Mouse (Mus musculus) brain, embryonic 14.5 days (tissue): ENCODE data around the gene Nrbp1.

Experiments
- CTCF ChIP-seq: fragments of 200-500 bp; IDR thresholded peaks from 2 replicates; pipeline ENCODE4 v1.5.1; 2012; ENCODE audit warnings: inconsistent platforms, mild to moderate bottlenecking, moderate library complexity, borderline replicate concordance; ENCODE audit not compliant: insufficient read depth, insufficient read length; ENCODE audit errors: extremely low read depth
- POLR2A ChIP-seq: fragments of 200-500 bp; IDR thresholded peaks from 2 replicates; pipeline ENCODE4 v1.6.1; 2012; ENCODE audit warnings: mild to moderate bottlenecking, inconsistent platforms, borderline replicate concordance; ENCODE audit not compliant: poor library complexity, insufficient read depth, insufficient read length, severe bottlenecking; ENCODE audit errors: extremely low read depth

DNA sequence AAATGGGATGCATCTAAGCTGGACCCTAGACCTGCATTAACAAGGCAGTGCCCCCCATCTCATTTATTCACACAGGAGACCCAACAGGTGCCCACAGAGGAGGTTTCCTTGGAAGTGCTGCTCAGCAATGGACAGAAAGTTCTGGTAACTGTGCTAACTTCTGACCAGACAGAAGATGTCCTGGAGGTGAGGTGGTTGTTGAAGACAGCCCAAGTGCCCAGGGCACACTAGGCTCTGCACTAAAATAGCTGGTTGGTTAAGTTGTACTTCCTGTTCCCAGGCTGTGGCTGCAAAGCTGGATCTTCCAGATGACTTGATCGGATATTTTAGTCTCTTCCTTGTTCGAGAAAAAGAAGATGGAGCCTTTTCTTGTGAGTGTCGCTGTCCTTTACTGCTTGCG lies 45.0 kb upstream of the Nrbp1 start:
- TF ChIP-seq POLR2A: no peak
- TF ChIP-seq CTCF: no peak
